Mouse (Mus musculus) testis, adult 2 months (tissue): ENCODE data around the gene Plvap. TPM values are rescaled to one million over a fixed set of nuclear protein-coding genes. Genes with fewer than 3 reads are reported as not detected.

Source experiments
- H3K27ac ChIP-seq: fragments of 200-500 bp; 2 replicates; pipeline ENCODE4 v1.5.1; 2012; ENCODE audit warnings: low read depth, low read length; ENCODE audit not compliant: control insufficient read depth, insufficient read depth
- H3K27me3 ChIP-seq: fragments of 200-500 bp; 2 replicates; pipeline ENCODE4 v1.6.1; 2012; ENCODE audit warnings: mild to moderate bottlenecking, low read length, moderate library complexity; ENCODE audit not compliant: control insufficient read depth, insufficient read depth
- H3K36me3 ChIP-seq: fragments of 200-500 bp; 2 replicates; pipeline ENCODE4 v1.6.1; 2012; ENCODE audit warnings: mild to moderate bottlenecking, low read length; ENCODE audit not compliant: control insufficient read depth, insufficient read depth
- H3K4me1 ChIP-seq: fragments of 200-500 bp; 2 replicates; pipeline ENCODE4 v1.6.1; 2012; ENCODE audit warnings: low read length; ENCODE audit not compliant: control insufficient read depth, insufficient read depth
- H3K4me3 ChIP-seq: fragments of 200-500 bp; 2 replicates; pipeline ENCODE4 v1.5.1; 2012; ENCODE audit warnings: low read depth, mild to moderate bottlenecking, low read length, moderate library complexity, mixed read lengths; ENCODE audit not compliant: control insufficient read depth
- CTCF ChIP-seq: fragments of 200-500 bp; IDR thresholded peaks from 2 replicates; pipeline ENCODE4 v1.5.1; 2012; ENCODE audit warnings: low read depth, mild to moderate bottlenecking, inconsistent platforms, low read length, moderate library complexity; ENCODE audit not compliant: control insufficient read depth, insufficient read depth, insufficient replicate concordance
- POLR2A ChIP-seq: fragments of 200-500 bp; IDR thresholded peaks from 2 replicates; pipeline ENCODE4 v1.6.1; 2012; ENCODE audit warnings: low read depth, mild to moderate bottlenecking, inconsistent platforms, low read length, moderate library complexity; ENCODE audit not compliant: control insufficient read depth
- polyA plus RNA-seq: library from polyadenylated mRNA; depleted of rRNA; stranded (reverse); fragments of >200 nt; gene quantifications from 2 replicates; pipeline ENCODE4 v1.2.3, GENCODE M21; 2012; rRNA removed

The Plvap gene
- polyA plus RNA-seq, 1 experiment, result 0.95 TPM

- Histone ChIP-seq H3K36me3 (no peaks in the 10 kb centered on the region), H3K4me1 (peaks cover 2% of the 10 kb centered on the region), H3K4me3 (no peak overlapping the region), H3K27me3 (no peaks in the 10 kb centered on the region), H3K27ac (no peak overlapping the region)
- TF ChIP-seq CTCF, result no peak
- no peak for TF ChIP-seq POLR2A
These were observed 58.9 kb downstream of the Plvap start for GRCm38 (mm10) chr8:71452669-71453068.

- H3K27me3 ChIP-seq, result no peaks in the 10 kb centered on the region
- no peak overlapping the region for H3K4me3 ChIP-seq
- H3K27ac ChIP-seq, result no peak overlapping the region
- H3K4me1 ChIP-seq, result no peaks in the 10 kb centered on the region; the same call in 1 of the 2 replicates
- H3K36me3 ChIP-seq, result no peaks in the 10 kb centered on the region
- no peak for TF ChIP-seq POLR2A
- no peak for TF ChIP-seq CTCF
These were observed 59.8 kb downstream of the Plvap start for GRCm38 (mm10) chr8:71451777-71452176.

GRCm38 (mm10) chr8:71451337-71451736 is 60.2 kb downstream of the Plvap start:
- Histone ChIP-seq H3K4me3 (no peak overlapping the region), H3K27me3 (no peaks in the 10 kb centered on the region), H3K27ac (no peak overlapping the region), H3K36me3 (no peaks in the 10 kb centered on the region), H3K4me1 (no peaks in the 10 kb centered on the region)
- no peak for TF ChIP-seq POLR2A
- TF ChIP-seq CTCF, result no peak

Other genes with a start within 250 kb of the Plvap start
- 8.2 and 8.8 TPM in 2 replicates for gene Myo9b, start 239.0 kb downstream of the Plvap start, polyA plus RNA-seq
- gene Haus8, start 238.8 kb downstream of the Plvap start, polyA plus RNA-seq, result 4.1 and 4.5 TPM in 2 replicates
- gene Use1, start 144.9 kb downstream of the Plvap start, polyA plus RNA-seq, result 158 and 169 TPM in 2 replicates
- gene Ocel1, start 140.5 kb downstream of the Plvap start, polyA plus RNA-seq, result 36.5 and 45.0 TPM in 2 replicates
- gene Nr2f6, start 129.8 kb downstream of the Plvap start, polyA plus RNA-seq, result 10.2 and 10.8 TPM in 2 replicates
- 1.3 and 1.8 TPM in 2 replicates for gene Ushbp1, start 116.0 kb downstream of the Plvap start, polyA plus RNA-seq
- gene Babam1, start 114.9 kb downstream of the Plvap start, polyA plus RNA-seq, result 70.6 and 76.6 TPM in 2 replicates
- 1.9 and 2.3 TPM in 2 replicates for gene Ankle1, start 105.7 kb downstream of the Plvap start, polyA plus RNA-seq
- 231 and 283 TPM in 2 replicates for gene Abhd8, start 48.1 kb downstream of the Plvap start, polyA plus RNA-seq
- 14.2 and 19.5 TPM in 2 replicates for gene Mrpl34, start 46.8 kb downstream of the Plvap start, polyA plus RNA-seq
- 136 and 152 TPM in 2 replicates for gene Dda1, start 42.6 kb downstream of the Plvap start, polyA plus RNA-seq
- gene Ano8, start 25.8 kb downstream of the Plvap start, polyA plus RNA-seq, result 0.99 and 1.2 TPM in 2 replicates
- gene Gtpbp3, start 23.6 kb downstream of the Plvap start, polyA plus RNA-seq, result 6.1 and 6.3 TPM in 2 replicates
- 0.05 TPM in 1 of 2 replicates, not detected in the other for gene Ccdc194, start 14.0 kb upstream of the Plvap start, polyA plus RNA-seq
- gene Bst2, start 25.7 kb upstream of the Plvap start, polyA plus RNA-seq, result 16.0 and 19.8 TPM in 2 replicates
- gene Mvb12a, start 31.2 kb upstream of the Plvap start, polyA plus RNA-seq, result 55.1 and 61.7 TPM in 2 replicates
- 0.86 and 0.88 TPM in 2 replicates for gene Tmem221, start 47.1 kb upstream of the Plvap start, polyA plus RNA-seq
- gene Nxnl1, start 54.8 kb upstream of the Plvap start, polyA plus RNA-seq, result 0.29 and 0.47 TPM in 2 replicates
- 72.5 and 82.1 TPM in 2 replicates for gene Slc27a1, start 57.1 kb upstream of the Plvap start, polyA plus RNA-seq
- 88.4 and 93.6 TPM in 2 replicates for gene Pgls, start 80.4 kb upstream of the Plvap start, polyA plus RNA-seq
- gene Fam129c, start 85.9 kb upstream of the Plvap start, polyA plus RNA-seq, result 2.2 and 3.9 TPM in 2 replicates
- gene Colgalt1, start 99.2 kb upstream of the Plvap start, polyA plus RNA-seq, result 31.0 and 37.4 TPM in 2 replicates
- 0.28 and 0.33 TPM in 2 replicates for gene Unc13a, start 160.0 kb upstream of the Plvap start, polyA plus RNA-seq
- 6.6 and 8.4 TPM in 2 replicates for gene Jak3, start 164.5 kb upstream of the Plvap start, polyA plus RNA-seq
- gene Insl3, start 177.5 kb upstream of the Plvap start, polyA plus RNA-seq, result 4,712 and 6,097 TPM in 2 replicates
- gene B3gnt3, start 190.0 kb upstream of the Plvap start, polyA plus RNA-seq, result 0.17 and 0.23 TPM in 2 replicates
- 2.2 and 2.9 TPM in 2 replicates for gene Fcho1, start 214.0 kb upstream of the Plvap start, polyA plus RNA-seq